Mouse (Mus musculus): Measurements from ENCODE around the gene Myo1g. TPM values are rescaled to one million over a fixed set of nuclear protein-coding genes. Genes with fewer than 3 reads are reported as not detected.
A peak's percentile ranks its signal among the peaks of the same experiment; 100 is the strongest.
"Not testable (repeated sequence)": the region's sequence is repeated elsewhere in the genome, so short reads cannot be mapped to it uniquely, and the experiment has no call there.

The Myo1g gene
- polyA plus RNA-seq, 1 experiment from 2014 or later = 1.8 TPM

GRCm38 (mm10) chr11:6527256-6528185, 6.8 kb upstream of the Myo1g start:
- no peaks in the 10 kb centered on the region for H3K9me3 ChIP-seq
- 15% methylated on average over 10 of the region's 10 CpGs for WGBS
- H3K36me3 ChIP-seq = peaks cover 25% of the 10 kb centered on the region
- H3K9ac ChIP-seq = peak overlapping the region; percentile 72
- peak overlapping the region; percentile 60 for H3K4me3 ChIP-seq (replicated peaks)
- 0 out of 2 replicates have a peak, but pooled peaks cover 2% of the 10 kb centered on the region for H3K4me1 ChIP-seq (replicated peaks)
- peak; percentile 15 for ATAC-seq
- H3K27me3 ChIP-seq (replicated peaks) = no peaks in the 10 kb centered on the region
- peak overlapping the region; percentile 70 for H3K4me2 ChIP-seq (replicated peaks)
- peak overlapping the region; percentile 84 for H3K27ac ChIP-seq

- peak overlapping the region; percentile 70 for H3K4me2 ChIP-seq (replicated peaks)
- 62% methylated on average over 16 of the region's 16 CpGs for WGBS
- peaks cover 25% of the 10 kb centered on the region for H3K36me3 ChIP-seq
- not testable (repeated sequence) for H3K9me3 ChIP-seq; H3K27me3 ChIP-seq (replicated peaks); H3K4me1 ChIP-seq (replicated peaks); ATAC-seq
- H3K27ac ChIP-seq = peak overlapping the region; percentile 18; the same call in 1 of the 2 replicates
- peak overlapping the region; percentile 60 for H3K4me3 ChIP-seq (replicated peaks)
- peak overlapping the region; percentile 72; the same call in 1 of the 2 replicates for H3K9ac ChIP-seq
Observed at GRCm38 (mm10) chr11:6526526-6527255, 5.9 kb upstream of the Myo1g start.

- no peak overlapping the region for H3K4me3 ChIP-seq (replicated peaks)
- WGBS = 86% methylated on average over 1 of the region's 1 CpGs
- no peaks in the 10 kb centered on the region for H3K27me3 ChIP-seq (replicated peaks)
- no peak overlapping the region for H3K4me2 ChIP-seq (replicated peaks)
- H3K36me3 ChIP-seq = peaks cover 25% of the 10 kb centered on the region
- no peak for ATAC-seq
- no peaks in the 10 kb centered on the region for H3K9me3 ChIP-seq
- no peak overlapping the region for H3K9ac ChIP-seq
- 0 out of 2 replicates have a peak, but pooled peaks cover 2% of the 10 kb centered on the region for H3K4me1 ChIP-seq (replicated peaks)
- H3K27ac ChIP-seq = no peak overlapping the region
Observed at GRCm38 (mm10) chr11:6525241-6525640, 4.5 kb upstream of the Myo1g start.

- Histone ChIP-seq H3K27me3 (replicated peaks) (no peaks in the 10 kb centered on the region), H3K4me2 (replicated peaks) (no peak overlapping the region), H3K36me3 (peaks cover 25% of the 10 kb centered on the region), H3K4me1 (replicated peaks) (peaks cover 3% of the 10 kb centered on the region; the same call in 1 of the 2 replicates), H3K4me3 (replicated peaks) (no peak overlapping the region), H3K9ac (no peak overlapping the region), H3K9me3 (no peaks in the 10 kb centered on the region), H3K27ac (no peak overlapping the region)
- ATAC-seq = no peak
- WGBS = 92% methylated on average over 4 of the region's 4 CpGs
Observed at GRCm38 (mm10) chr11:6524880-6525238, 4.1 kb upstream of the Myo1g start.

GRCm38 (mm10) chr11:6524165-6524879, 3.6 kb upstream of the Myo1g start:
- H3K9me3 ChIP-seq = no peaks in the 10 kb centered on the region
- H3K4me2 ChIP-seq (replicated peaks) = no peak overlapping the region
- no peak overlapping the region for H3K4me3 ChIP-seq (replicated peaks)
- WGBS = 91% methylated on average over 8 of the region's 8 CpGs
- H3K36me3 ChIP-seq = peaks cover 25% of the 10 kb centered on the region
- ATAC-seq = no peak
- no peak overlapping the region for H3K9ac ChIP-seq
- H3K4me1 ChIP-seq (replicated peaks) = peaks cover 8% of the 10 kb centered on the region; the same call in 1 of the 2 replicates
- no peak overlapping the region for H3K27ac ChIP-seq
- H3K27me3 ChIP-seq (replicated peaks) = no peaks in the 10 kb centered on the region

GRCm38 (mm10) chr11:6523662-6524088, 2.9 kb upstream of the Myo1g start:
- whole genome bisulfite sequencing = 52% methylated on average over 1 of the region's 1 CpGs
- Histone ChIP-seq H3K36me3 (peaks cover 25% of the 10 kb centered on the region), H3K9me3 (no peaks in the 10 kb centered on the region), H3K9ac (no peak overlapping the region), H3K4me1 (replicated peaks) (peaks cover 8% of the 10 kb centered on the region; the same call in 1 of the 2 replicates), H3K4me3 (replicated peaks) (no peak overlapping the region), H3K27ac (no peak overlapping the region), H3K27me3 (replicated peaks) (no peaks in the 10 kb centered on the region), H3K4me2 (replicated peaks) (no peak overlapping the region)
- no peak for ATAC-seq

GRCm38 (mm10) chr11:6522782-6523525, 2.2 kb upstream of the Myo1g start:
- H3K9me3 ChIP-seq = no peaks in the 10 kb centered on the region
- no peak for ATAC-seq
- no peak overlapping the region for H3K4me3 ChIP-seq (replicated peaks)
- no peak overlapping the region for H3K9ac ChIP-seq
- peaks cover 8% of the 10 kb centered on the region; the same call in 1 of the 2 replicates for H3K4me1 ChIP-seq (replicated peaks)
- WGBS = 78% methylated on average over 9 of the region's 9 CpGs
- no peaks in the 10 kb centered on the region for H3K27me3 ChIP-seq (replicated peaks)
- peaks cover 25% of the 10 kb centered on the region for H3K36me3 ChIP-seq
- H3K27ac ChIP-seq = no peak overlapping the region
- H3K4me2 ChIP-seq (replicated peaks) = no peak overlapping the region

- Histone ChIP-seq H3K9me3 (no peaks in the 10 kb centered on the region), H3K27me3 (replicated peaks) (no peaks in the 10 kb centered on the region), H3K4me1 (replicated peaks) (peaks cover 6% of the 10 kb centered on the region; the same call in 1 of the 2 replicates), H3K27ac (no peak overlapping the region), H3K4me2 (replicated peaks) (no peak overlapping the region), H3K4me3 (replicated peaks) (no peak overlapping the region), H3K9ac (no peak overlapping the region), H3K36me3 (peaks cover 4% of the 10 kb centered on the region; the same call in 1 of the 2 replicates)
- 64% methylated on average over 11 of the region's 11 CpGs for WGBS
- ATAC-seq = peak; percentile 32
Observed at GRCm38 (mm10) chr11:6519491-6520033, 1.2 kb downstream of the Myo1g start.

- Histone ChIP-seq H3K9ac (no peak overlapping the region), H3K36me3 (no peaks in the 10 kb centered on the region), H3K4me3 (replicated peaks) (no peak overlapping the region), H3K9me3 (no peaks in the 10 kb centered on the region), H3K4me2 (replicated peaks) (no peak overlapping the region), H3K27me3 (replicated peaks) (no peaks in the 10 kb centered on the region), H3K27ac (no peak overlapping the region), H3K4me1 (replicated peaks) (peaks cover 4% of the 10 kb centered on the region; the same call in 1 of the 2 replicates)
- 52% methylated on average over 7 of the region's 7 CpGs for WGBS
- no peak for ATAC-seq
Observed at GRCm38 (mm10) chr11:6514837-6515236, 5.9 kb downstream of the Myo1g start.

- H3K27me3 ChIP-seq (replicated peaks) = no peaks in the 10 kb centered on the region
- no peaks in the 10 kb centered on the region for H3K9me3 ChIP-seq
- no peak overlapping the region for H3K4me2 ChIP-seq (replicated peaks)
- no peak overlapping the region for H3K27ac ChIP-seq
- no peaks in the 10 kb centered on the region for H3K4me1 ChIP-seq (replicated peaks)
- H3K4me3 ChIP-seq (replicated peaks) = no peak overlapping the region
- H3K36me3 ChIP-seq = no peaks in the 10 kb centered on the region
- no peak overlapping the region for H3K9ac ChIP-seq
- WGBS = 61% methylated on average over 1 of the region's 1 CpGs
- ATAC-seq = no peak
Observed at GRCm38 (mm10) chr11:6508269-6508876, 12.4 kb downstream of the Myo1g start.

- 62% methylated on average over 9 of the region's 9 CpGs for WGBS
- Histone ChIP-seq H3K4me3 (replicated peaks) (no peak overlapping the region), H3K4me1 (replicated peaks) (no peaks in the 10 kb centered on the region), H3K36me3 (no peaks in the 10 kb centered on the region), H3K4me2 (replicated peaks) (no peak overlapping the region), H3K9me3 (no peaks in the 10 kb centered on the region), H3K9ac (no peak overlapping the region), H3K27ac (no peak overlapping the region), H3K27me3 (replicated peaks) (no peaks in the 10 kb centered on the region)
- no peak for ATAC-seq
Observed at GRCm38 (mm10) chr11:6506516-6506915, 14.2 kb downstream of the Myo1g start.

Measured in intestine, embryonic 15.5 days (tissue).